Mouse (Mus musculus) urinary bladder, postnatal 10 days (tissue): ENCODE results near the gene Gm20843.
"Not testable (repeated sequence)": the region's sequence is repeated elsewhere in the genome, so short reads cannot be mapped to it uniquely, and the experiment has no call there.

Experiments
- DNase-seq: peaks from one replicate; pipeline ENCODE4 v3.0.0; 2022; ENCODE audit warnings: low spot score

The Gm20843 gene

GRCm38 (mm10) chrY:72247018-72247417, at the start of gene Gm20843:
TSS of gene Gm20843 (minus strand) at chrY:72247118.
- DNase-seq: not testable (repeated sequence)
